Mouse (Mus musculus) liver, postnatal 0 days (tissue): ENCODE results near the gene Rnf215. TPM values are rescaled to one million over a fixed set of nuclear protein-coding genes. Genes with fewer than 3 reads are reported as not detected.

ENCODE experiments used
- ATAC-seq: fragments of 200-750 bp; cut with Nextera tagmentation; 2 replicates; pipeline ENCODE4 v1.8.0; 2017; ENCODE audit warnings: mild to moderate bottlenecking, moderate library complexity
- DNase-seq: peaks from one replicate; pipeline ENCODE4 v3.0.0-alpha.2; 2016
- H3K27ac ChIP-seq: fragments of 300-500 bp; sonication (generic); 2 replicates; pipeline ENCODE4 v1.5.1; 2014; ENCODE audit warnings: antibody characterized with exemption, moderate library complexity, mild to moderate bottlenecking, low read depth
- H3K27me3 ChIP-seq: fragments of 300-500 bp; sonication (generic); 2 replicates; pipeline ENCODE4 v1.6.1; 2014; ENCODE audit warnings: low read length, control low read depth, mixed read lengths; ENCODE audit not compliant: insufficient read depth
- H3K36me3 ChIP-seq: fragments of 300-500 bp; sonication (generic); replicated peaks from 2 replicates; pipeline ENCODE4 v1.6.1; 2014; ENCODE audit warnings: mild to moderate bottlenecking, control low read depth, low read length, moderate library complexity, mixed read lengths; ENCODE audit not compliant: insufficient read depth
- H3K4me1 ChIP-seq: fragments of 300-500 bp; sonication (generic); 2 replicates; pipeline ENCODE4 v1.6.1; 2014; ENCODE audit warnings: antibody characterized with exemption, mild to moderate bottlenecking, control low read depth; ENCODE audit not compliant: insufficient read depth
- H3K4me2 ChIP-seq: fragments of 300-500 bp; sonication (generic); 2 replicates; pipeline ENCODE4 v1.6.1; 2014; ENCODE audit warnings: low read depth, mild to moderate bottlenecking, low read length, moderate library complexity, mixed read lengths
- H3K4me3 ChIP-seq: fragments of 300-500 bp; sonication (generic); 2 replicates; pipeline ENCODE4 v1.5.1; 2014; ENCODE audit warnings: low read depth, low read length
- H3K9ac ChIP-seq: fragments of 300-500 bp; sonication (generic); replicated peaks from 2 replicates; pipeline ENCODE4 v1.6.1; 2014; ENCODE audit warnings: mild to moderate bottlenecking, moderate library complexity
- H3K9me3 ChIP-seq: fragments of 300-500 bp; sonication (generic); 2 replicates; pipeline ENCODE4 v1.6.1; 2016; ENCODE audit warnings: mild to moderate bottlenecking, control low read depth, low read length, mixed read lengths
- CTCF ChIP-seq: sonication (generic); IDR thresholded peaks from 2 replicates; pipeline ENCODE4 v1.5.1; 2016; ENCODE audit warnings: antibody characterized with exemption, low read depth
- EP300 ChIP-seq: IDR thresholded peaks from 2 replicates; pipeline ENCODE4 v1.6.1; 2016; ENCODE audit warnings: antibody characterized with exemption, low read depth, mild to moderate bottlenecking
- WGBS: fragments of 180-500 bp; shearing (Covaris S2); extraction: QIAGEN DNeasy Blood & Tissue Kit; methylation state at CpG from one replicate; pipeline ENCODE4 v1.1.7; 2014; ENCODE audit not compliant: insufficient replicate concordance; 5-methylcytosine and 5-hydroxymethylcytosine counted together
- polyA plus RNA-seq: library from polyadenylated mRNA; unstranded; fragments of >200 nt; fragmentation: Nextera tagmentation; extraction: Ambion mirVana; gene quantifications from 2 replicates; pipeline ENCODE4 v1.2.1, GENCODE M21; 2015

Gene Rnf215
- polyA plus RNA-seq, 1 experiment from 2014 or later = 6.4 TPM

DNA sequence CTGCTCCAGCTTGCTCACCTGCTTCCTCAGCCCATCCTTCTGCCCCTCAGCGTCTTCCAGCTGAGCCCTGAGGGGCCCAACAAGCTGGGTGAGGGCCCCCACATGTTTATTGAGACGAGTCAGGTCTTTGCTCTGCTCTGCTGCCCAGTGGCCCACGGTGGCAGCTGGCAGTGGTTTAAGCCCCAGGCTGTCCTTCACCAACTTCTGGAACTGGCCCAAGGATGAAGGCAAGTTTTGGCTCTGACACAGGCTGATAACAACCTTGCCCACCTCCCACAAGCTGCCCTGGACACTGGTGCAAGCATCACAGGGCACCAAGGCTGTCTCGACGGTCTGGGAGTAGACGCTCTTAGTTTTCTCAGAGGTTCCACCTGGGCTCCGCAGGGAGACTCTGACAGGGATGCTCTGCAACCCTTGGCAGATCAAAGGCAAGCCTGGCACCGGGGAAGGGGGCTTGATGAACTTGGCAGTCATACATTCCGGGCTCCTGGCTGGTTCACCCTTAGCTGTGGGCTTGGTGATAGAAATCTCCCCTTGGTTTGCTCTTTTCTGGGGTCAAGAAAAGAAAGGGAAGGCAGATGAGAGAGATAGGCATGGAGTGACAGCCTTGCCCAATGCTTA, 13.6 kb downstream of the Rnf215 start:
- DNase-seq (no peak), ATAC-seq (no peak)
- no peaks in the 10 kb centered on the region for H3K9me3 ChIP-seq
- H3K36me3 ChIP-seq = no peaks in the 10 kb centered on the region
- no peaks in the 10 kb centered on the region for H3K4me1 ChIP-seq
- WGBS = 71% methylated on average over 9 of the region's 9 CpGs
- no peak overlapping the region for H3K9ac ChIP-seq
- no peak overlapping the region for H3K4me2 ChIP-seq
- H3K4me3 ChIP-seq = no peak overlapping the region
- no peaks in the 10 kb centered on the region for H3K27me3 ChIP-seq
- TF ChIP-seq CTCF (no peak), EP300 (no peak)
- H3K27ac ChIP-seq = no peak overlapping the region

DNA sequence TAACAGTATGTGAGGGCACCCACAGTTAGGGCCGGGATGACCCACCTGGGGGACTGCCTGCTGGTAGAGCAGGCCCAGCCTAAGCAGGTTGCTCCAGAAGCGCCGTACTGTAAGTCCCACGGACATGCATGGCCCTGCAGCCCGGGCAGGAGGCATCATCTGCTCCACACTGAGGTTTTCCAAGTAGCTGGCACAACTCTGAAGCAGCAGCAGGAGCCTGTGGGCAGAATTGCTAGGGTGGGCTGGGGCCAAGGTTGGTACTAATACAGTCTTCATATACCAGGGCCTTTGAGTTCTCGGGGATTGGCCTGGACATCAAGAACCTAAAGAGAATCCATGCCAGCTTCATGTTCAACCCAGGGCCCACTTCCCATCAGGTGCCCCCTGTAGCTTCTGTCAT, 14.9 kb downstream of the Rnf215 start:
- Histone ChIP-seq H3K4me3 (no peak overlapping the region), H3K36me3 (no peaks in the 10 kb centered on the region), H3K4me2 (no peak overlapping the region), H3K9ac (no peak overlapping the region), H3K27me3 (no peaks in the 10 kb centered on the region), H3K4me1 (no peaks in the 10 kb centered on the region), H3K27ac (no peak overlapping the region), H3K9me3 (no peaks in the 10 kb centered on the region)
- ATAC-seq = no peak
- no peak for DNase-seq
- WGBS = 80% methylated on average over 6 of the region's 6 CpGs
- no peak for TF ChIP-seq CTCF
- TF ChIP-seq EP300 = no peak

DNA sequence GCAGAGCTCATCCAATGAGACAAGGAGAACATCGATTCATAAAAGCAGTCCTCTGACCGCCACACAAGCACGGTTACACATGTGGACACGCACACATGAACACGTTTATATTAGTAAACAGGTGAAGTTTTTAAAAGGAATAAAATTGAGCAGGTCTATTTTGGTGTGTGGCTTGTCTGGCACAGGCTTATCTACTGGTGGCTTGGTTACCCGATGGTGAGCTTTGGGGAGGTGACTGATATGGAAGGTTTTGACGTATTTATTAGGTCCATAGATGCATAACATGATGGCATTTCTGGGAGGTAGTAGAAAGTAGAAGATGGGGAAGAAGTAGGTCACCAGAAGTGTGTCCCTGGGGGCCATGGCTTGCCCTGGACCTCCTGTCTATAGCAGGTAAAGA, 18.7 kb downstream of the Rnf215 start:
- Histone ChIP-seq H3K9ac (no peak overlapping the region), H3K4me2 (no peak overlapping the region), H3K9me3 (no peaks in the 10 kb centered on the region), H3K27me3 (no peaks in the 10 kb centered on the region), H3K4me3 (no peak overlapping the region), H3K27ac (no peak overlapping the region), H3K4me1 (peaks cover 5% of the 10 kb centered on the region; the same call in 1 of the 2 replicates), H3K36me3 (no peaks in the 10 kb centered on the region)
- ATAC-seq (no peak), DNase-seq (no peak)
- 77% methylated on average over 7 of the region's 7 CpGs for WGBS
- TF ChIP-seq EP300 (no peak), CTCF (no peak)

DNA sequence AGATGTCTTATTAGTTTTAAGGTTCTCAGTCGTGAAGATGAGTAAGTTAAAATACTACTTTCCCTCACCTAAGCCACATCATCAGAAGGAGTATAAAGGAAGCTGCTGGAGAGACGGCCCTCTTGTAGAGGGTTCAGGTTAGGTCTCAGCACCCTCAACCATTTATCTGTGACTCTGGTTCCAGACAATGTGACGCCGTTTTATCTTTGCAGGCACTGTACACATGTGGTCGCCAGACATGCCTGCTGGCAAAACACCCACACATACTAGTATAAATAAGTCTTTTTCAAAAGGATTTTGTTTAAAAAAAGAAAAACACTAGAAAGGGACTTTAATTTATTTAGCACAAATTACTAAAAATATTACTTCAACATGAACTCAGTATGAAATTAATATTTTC, 20.6 kb downstream of the Rnf215 start:
- H3K27ac ChIP-seq = no peak overlapping the region
- H3K36me3 ChIP-seq = no peaks in the 10 kb centered on the region
- no peaks in the 10 kb centered on the region for H3K9me3 ChIP-seq
- H3K4me1 ChIP-seq = peaks cover 15% of the 10 kb centered on the region
- H3K4me2 ChIP-seq = no peak overlapping the region
- no peak for DNase-seq
- no peaks in the 10 kb centered on the region for H3K27me3 ChIP-seq
- no peak overlapping the region for H3K9ac ChIP-seq
- TF ChIP-seq EP300 (no peak), CTCF (no peak)
- whole genome bisulfite sequencing = 61% methylated on average over 5 of the region's 5 CpGs
- no peak overlapping the region for H3K4me3 ChIP-seq
- ATAC-seq = no peak

DNA sequence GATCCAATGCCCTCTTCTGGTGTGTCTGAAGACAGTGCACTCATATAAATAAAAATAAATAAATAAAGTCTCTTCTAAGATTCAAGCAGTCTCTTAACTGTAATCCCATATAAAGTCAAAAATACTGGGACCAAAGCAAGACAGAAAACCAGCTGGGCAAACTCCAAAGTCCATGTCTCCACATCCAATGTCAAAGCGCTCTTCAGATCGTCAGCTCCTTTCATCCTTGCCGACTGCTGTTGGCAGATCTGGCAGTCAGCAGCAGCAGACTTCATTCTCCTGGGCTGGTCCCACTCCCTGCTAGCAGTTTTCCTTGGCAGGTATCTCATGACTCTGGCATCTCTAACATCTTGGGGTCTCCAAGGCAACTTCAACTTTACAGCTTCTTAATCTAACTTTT, 23.7 kb downstream of the Rnf215 start:
- H3K27ac ChIP-seq = no peak overlapping the region
- DNase-seq = no peak
- H3K27me3 ChIP-seq = no peaks in the 10 kb centered on the region
- ATAC-seq = no peak
- H3K36me3 ChIP-seq = peaks cover 20% of the 10 kb centered on the region
- H3K4me3 ChIP-seq = no peak overlapping the region
- whole genome bisulfite sequencing = 72% methylated on average over 3 of the region's 3 CpGs
- no peak for TF ChIP-seq EP300
- TF ChIP-seq CTCF = no peak
- H3K9me3 ChIP-seq = no peaks in the 10 kb centered on the region
- no peak overlapping the region for H3K9ac ChIP-seq
- H3K4me2 ChIP-seq = no peak overlapping the region
- H3K4me1 ChIP-seq = peaks cover 30% of the 10 kb centered on the region

DNA sequence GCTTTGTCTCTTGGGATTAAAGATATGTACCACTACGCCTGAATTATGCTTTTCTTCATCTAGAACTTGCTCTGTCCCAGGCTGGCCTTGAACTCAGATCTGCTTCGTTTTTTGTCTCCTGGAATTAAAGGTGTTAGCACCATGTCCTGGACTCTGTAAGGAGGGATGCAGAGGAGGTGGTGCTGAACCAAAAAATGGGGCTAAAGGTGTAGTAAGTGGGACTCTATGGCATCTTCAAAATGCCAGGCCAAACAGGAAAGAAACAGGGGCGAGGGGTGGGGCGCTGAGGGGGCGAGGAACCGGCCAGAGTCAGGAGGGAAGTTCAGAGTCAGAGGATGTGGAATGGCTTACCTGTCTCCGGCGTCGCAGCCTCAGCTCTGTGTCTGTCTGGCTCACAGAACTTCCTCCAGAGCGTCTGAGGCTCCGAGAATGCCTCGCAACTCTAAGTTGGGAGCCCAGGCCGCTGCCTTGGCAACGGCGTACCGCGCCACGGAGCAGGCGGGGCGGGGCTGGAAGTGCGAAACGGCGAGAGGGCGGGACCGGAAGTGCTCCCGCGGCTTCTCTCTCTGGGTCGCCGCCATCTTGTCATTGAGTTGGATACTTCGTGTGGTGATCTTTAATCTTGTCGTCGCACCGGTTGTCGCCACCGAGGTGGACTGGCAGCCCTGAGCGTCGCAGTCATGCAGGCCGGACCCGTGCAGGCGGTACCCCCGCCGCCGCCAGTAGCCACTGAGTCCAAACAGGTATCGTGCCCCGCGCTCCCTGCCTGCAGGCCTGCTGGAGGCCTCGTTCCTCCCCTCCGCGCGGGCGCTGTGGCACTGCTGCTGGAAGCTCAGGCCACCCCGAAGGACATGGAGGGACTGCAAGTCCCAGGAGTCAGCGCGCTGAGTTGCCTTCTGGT, 25.1 kb downstream of the Rnf215 start, which contains the start of the genes Ccdc157 and Sf3a1:
Ccdc157 (minus strand) TSS at position 486 of the 901 bp plus-strand sequence.
Sf3a1 (plus strand) TSS at position 543 of the 901 bp plus-strand sequence.
- peak within 1 kb of the TSS; percentile 85 for H3K9ac ChIP-seq
- peaks cover 34% of the 10 kb centered on the region for H3K36me3 ChIP-seq
- peaks cover 30% of the 10 kb centered on the region for H3K4me1 ChIP-seq
- peak; percentile 98 for ATAC-seq
- peak within 1 kb of the TSS; percentile 88 for H3K4me2 ChIP-seq
- peak within 1 kb of the TSS; percentile 82 for H3K4me3 ChIP-seq
- H3K27me3 ChIP-seq = no peaks in the 10 kb centered on the region
- peak within 1 kb of the TSS; percentile 90 for H3K27ac ChIP-seq
- 3% methylated on average over 40 of the region's 54 CpGs for WGBS
- peak; percentile 96 for DNase-seq
- no peak for TF ChIP-seq EP300
- no peak for TF ChIP-seq CTCF
- H3K9me3 ChIP-seq = no peaks in the 10 kb centered on the region
